Mouse (Mus musculus) MEL-GATA-1-ER (cell line): ENCODE results near the gene Rab31.
"Not testable (repeated sequence)": the region's sequence is repeated elsewhere in the genome, so short reads cannot be mapped to it uniquely, and the experiment has no call there.

Experiments used
- DNase-seq: peaks from one replicate; pipeline ENCODE4 v3.0.0-alpha.2; 2012; ENCODE audit warnings: low read depth; ENCODE audit errors: extremely low read depth

Rab31 gene

DNA sequence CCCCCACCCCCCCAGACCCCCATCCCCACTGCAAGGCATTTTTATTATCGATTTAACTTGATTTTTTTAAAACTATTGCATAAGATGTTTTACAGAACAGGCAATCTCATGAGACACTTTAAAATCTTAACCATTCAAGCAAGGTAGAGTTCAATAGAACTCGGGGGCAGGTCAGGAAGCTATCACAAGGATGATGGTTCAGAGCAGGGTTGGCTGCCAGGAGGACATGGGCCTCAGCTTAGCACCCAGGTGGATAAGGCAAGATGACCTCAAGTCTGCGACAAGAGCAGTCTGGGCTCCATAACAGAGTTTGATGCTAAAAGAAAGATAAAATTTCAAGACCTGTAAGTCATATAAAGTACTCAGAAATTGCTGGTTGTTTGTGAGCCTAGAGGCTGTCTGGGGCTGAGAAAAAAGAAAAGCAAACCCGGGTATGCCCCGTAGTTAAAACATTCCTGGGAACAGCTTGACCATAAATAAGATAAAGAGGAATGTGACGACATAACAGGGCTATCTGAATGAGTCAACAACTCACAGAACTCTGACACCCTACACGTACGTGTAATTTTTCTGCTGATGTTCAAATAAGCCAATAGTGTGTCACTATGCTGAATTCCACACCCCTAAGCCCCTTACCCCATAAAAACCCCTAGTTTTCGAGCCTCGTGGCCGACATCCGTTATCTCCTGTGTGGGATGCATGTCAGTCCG is 143.6 kb downstream of the Rab31 start:
- DNase-seq = not testable (repeated sequence)

GRCm38 (mm10) chr17:65626301-65626700 is 146.3 kb downstream of the Rab31 start:
- DNase-seq = no peak

GRCm38 (mm10) chr17:65625563-65625962 is 147.0 kb downstream of the Rab31 start:
- DNase-seq = no peak

DNA sequence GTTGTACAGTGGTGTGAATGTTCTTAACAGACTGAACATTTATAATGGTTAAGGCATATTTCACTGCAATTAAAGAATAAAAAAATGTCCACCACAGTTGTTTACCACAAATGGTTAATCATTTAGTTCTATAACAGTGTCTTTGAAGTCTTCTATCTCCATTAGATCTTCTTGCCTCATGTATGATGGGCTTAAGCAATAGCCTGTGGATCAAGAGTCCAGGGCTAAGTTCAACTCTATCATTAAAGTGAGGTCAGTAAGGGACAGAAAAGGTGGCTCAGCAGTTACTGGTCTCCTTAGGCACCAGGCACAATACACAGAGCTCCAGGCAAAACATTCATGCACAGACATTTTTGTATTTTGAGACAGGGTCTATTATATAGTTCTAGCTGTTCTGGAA is 149.4 kb downstream of the Rab31 start:
- DNase-seq = no peak

- DNase-seq = no peak
These were observed 154.1 kb downstream of the Rab31 start for GRCm38 (mm10) chr17:65618431-65618830.

GRCm38 (mm10) chr17:65615678-65616077 is 156.9 kb downstream of the Rab31 start:
- DNase-seq = no peak

GRCm38 (mm10) chr17:65614431-65614830 is 158.1 kb downstream of the Rab31 start:
- DNase-seq = no peak

DNA sequence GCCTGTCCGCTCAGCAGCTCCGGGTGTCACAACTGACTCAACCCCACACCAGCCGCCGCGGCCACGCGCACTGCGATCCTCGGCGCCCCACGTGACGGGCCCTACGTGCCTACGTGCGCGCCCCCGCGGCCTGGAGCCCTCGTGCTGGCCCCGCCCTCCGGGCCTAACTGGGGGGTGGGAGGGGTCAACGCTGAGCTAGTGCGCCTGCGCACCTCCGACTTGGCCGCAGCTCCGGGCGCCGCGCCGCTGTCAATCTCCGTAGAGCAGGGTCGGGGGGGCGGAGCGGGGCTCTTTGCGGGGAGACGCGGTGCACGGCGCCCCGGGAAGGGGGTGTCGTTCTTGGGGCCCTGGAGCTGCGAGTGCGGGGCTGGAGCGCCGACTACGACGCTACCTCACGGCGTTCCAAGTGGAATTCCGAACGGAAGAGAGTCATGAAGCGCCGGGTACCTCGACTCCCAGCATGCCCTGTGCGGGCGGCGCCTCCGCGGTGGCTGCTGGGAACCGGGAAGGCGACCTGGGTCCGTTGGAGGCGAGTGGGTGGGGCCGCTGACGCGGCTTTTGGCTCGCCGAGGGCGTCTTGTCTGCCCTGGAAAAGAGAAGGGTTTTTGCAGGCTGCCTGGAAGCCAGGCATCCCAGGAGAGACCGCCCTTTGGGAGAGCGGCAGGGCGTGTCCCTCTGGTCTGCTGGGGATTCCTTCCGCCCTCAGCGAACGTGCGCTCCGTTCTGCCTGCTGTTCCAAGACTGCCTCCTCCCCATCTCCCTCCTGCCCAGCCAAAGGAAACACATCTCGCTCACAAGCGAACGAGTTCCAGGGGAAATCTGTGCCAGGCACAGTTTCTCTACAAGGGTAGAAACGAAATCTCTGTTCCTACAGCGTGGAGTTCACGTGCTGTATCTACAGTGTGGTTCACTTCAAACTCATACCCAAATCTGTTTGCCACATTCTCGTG is 158.8 kb downstream of the Rab31 start, which contains the start of gene Vapa:
Gene Vapa, minus strand, starts transcription at position 93 of the 950 bp plus-strand sequence.
- DNase-seq = peak; percentile 79

DNA sequence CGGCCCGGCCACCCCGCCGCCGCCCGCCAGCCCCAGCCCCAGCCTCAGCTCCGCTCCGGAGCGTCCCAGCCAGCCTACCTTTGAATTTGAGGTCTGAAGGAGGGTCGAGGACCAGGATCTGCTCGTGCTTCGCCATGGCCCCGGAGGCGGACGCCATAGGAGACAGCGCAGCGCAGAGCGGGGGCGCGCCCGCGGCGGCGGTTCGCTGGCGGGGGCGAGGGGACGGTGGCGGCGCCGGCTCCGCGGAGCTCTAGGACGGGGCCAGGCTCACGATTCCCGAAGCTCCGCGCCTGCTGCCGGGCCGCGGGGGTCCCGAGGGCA is 159.4 kb downstream of the Rab31 start:
- DNase-seq = no peak

DNA sequence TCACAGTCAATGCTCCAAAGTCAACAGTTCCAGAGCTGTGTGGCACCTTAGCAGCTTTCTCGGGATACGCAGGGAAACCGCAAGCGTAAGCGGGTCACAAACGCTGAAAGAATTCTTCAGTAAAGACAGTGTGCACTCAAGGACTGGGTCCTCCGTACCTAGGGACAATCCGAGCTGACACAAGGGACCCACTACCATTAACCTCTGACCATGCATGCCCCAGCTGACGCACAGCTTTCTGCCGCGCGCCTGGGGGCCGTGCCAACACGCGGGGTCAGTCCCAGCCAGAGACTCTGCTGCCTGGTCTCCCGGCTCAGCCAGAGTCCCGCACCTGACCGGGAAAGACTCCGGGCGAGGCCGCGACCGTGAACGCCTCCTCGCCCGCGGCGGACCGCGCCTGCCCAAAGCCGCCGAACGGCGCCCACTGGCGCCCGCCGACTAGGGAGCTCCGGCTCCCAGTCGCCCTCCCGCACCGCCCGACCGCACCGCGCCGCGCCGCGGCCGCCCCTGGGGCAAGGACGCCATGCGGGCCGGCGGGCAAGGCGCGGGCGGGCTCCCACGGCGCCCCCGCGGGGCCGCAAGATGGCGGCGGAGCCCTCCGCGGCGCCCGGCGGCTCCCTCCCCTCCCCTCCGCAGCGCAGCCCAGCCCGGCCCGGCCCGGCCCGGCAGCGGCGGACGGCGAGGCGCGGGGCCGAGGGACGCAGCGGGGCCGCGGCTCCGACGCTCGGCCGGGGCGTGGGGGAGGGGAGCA is 160.0 kb downstream of the Rab31 start:
- DNase-seq = no peak

- DNase-seq = no peak
These were observed 160.8 kb downstream of the Rab31 start for GRCm38 (mm10) chr17:65611721-65612120.

DNA sequence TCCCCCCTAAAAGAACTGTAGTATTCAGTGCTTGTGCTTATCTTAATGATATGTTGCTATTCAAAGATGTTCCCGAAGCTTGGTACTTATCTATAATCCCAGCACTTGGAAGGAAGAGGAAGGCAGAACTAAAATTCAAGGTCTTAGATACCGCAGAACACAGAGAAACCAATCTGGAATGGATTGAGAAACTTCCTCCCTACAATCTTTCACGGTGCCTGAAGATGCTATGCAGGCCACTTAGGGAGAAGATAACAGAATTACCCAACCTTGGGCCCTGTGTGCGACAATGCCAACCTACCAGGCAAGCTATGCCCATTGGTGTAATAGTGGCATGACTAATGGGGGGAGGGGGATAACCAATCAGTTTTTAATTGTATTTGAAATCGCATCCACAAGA is 163.8 kb downstream of the Rab31 start:
- DNase-seq = peak; percentile 67

DNA sequence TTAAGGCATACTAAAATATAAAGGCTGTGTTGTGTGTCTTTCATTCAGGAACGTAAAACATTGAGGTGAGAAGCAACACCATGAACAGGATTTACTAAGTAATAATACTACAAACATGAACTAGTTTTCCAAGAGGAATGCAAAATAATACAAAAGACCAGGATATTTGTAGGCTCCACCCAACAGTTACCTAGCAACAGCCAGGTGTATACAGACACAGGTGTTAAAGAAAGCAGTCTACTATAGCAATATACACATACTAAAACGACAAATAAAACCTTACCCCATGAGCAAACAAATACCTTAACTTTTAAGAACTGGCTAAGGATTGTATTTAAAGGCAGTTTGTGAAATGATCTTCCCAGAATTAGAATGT is 164.3 kb downstream of the Rab31 start:
- no peak for DNase-seq

DNA sequence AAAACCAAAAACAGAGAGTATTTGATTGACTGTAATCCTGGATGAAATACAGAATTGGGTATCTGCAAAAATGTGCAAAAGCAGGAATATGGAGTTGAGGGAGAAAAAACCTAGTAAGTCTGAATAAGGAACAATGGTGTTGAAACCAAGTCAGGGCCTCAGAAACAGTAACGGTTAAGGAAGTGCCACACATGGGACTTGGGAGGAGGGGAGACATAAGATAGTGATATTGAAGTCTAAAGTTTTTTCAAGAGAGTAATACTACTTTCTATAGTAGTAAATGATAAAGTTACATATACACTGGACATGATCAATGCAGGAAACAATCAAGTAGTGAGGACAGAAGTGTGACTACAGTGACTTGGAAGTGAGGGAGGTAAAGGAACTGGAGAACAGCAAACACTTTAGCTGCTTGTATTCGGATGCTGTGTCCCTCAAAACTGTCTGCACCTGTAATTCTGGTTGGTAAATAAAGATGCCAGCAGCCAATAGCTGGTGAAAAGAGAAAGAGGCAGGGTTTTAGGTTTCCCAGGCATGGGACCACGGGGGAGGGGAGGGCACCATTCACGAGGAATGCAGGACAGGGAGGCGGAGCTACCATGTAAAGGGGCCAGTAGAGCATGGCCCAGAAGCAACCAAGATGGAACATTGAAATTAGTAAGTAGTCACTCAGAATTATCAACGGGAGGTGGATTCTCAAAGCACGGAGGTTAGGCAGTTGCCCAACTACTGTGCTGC is 164.8 kb downstream of the Rab31 start:
- DNase-seq = no peak

DNA sequence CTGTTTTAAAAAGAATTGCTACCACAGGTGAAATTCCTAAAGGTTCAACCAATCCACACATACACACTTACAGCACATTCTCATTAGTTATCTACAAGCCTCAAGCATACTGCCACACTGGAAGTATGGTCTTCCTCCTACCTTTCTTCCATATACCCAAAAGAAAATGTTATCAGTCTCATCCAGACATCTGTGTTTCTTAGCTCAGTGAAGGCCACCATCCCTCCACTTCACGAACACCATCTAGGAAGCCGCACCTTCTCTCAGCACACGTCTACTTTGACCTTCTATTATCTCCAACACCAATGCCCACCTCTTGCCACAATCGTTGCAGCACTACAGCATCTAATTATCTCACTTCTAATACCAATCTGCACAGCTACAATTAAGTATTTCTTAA is 166.5 kb downstream of the Rab31 start:
- peak; percentile 67 for DNase-seq

GRCm38 (mm10) chr17:65604892-65605291 is 167.7 kb downstream of the Rab31 start:
- DNase-seq = no peak

DNA sequence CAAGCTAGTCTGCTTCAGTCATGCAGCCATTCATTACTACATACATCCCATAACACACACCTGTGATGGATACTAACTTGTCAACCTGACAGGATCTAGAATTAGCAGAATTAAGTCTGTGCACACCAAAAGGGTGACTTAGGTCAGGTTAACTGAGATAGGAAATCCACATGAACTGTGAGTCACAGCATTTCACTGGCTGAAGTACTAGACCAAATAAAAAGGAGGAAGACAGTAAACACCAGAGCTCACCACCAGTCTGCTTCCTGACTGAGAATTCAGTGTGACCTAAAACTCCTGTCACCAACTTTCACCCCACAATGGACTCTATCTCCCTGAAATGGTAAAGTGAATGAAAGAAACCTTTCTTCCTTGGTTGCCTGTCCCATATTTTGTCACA is 168.2 kb downstream of the Rab31 start:
- DNase-seq = no peak
